Mouse (Mus musculus): Measurements from ENCODE around the gene Cfap61.

DNA sequence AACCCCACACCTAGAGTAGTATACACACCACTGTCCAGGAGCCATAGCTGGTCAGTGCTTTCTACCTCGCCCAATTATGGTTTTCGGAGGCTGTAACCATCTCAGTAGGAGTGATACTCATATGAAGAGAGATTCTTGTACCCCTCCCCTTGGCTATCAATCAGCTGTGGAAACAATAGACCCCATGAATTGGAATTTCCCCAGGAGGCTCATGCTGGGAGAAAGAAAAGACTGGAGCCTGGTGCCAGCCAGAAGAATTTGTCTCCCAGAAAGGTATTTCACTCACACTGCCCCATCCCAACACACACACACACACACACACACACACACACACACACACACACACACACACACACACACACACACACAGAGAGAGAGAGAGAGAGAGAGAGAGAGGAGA, 55.9 kb downstream of the Cfap61 start:
- TF ChIP-seq CTCF (IDR thresholded peaks at IDR 0.05; ENCODE audit: low read depth) (no peak), EP300 (IDR thresholded peaks at IDR 0.05; ENCODE audit: low read depth) (no peak)
